Mouse (Mus musculus) forebrain, embryonic 15.5 days (tissue): ENCODE measurements at regions not wholly inside any gene's neighbourhood (a gene's known extent, or its start where the extent isn't known, plus 50 kb on each side); places are given as distances from the start of the nearest gene placed in this dataset.

Experiments used
- ATAC-seq: fragments of 200-750 bp; cut with Nextera tagmentation; replicated peaks from 2 replicates; pipeline ENCODE4 v1.8.0; 2017; ENCODE audit warnings: mild to moderate bottlenecking, moderate TSS enrichment, moderate library complexity
- H3K27ac ChIP-seq: fragments of 300-500 bp; sonication (generic); replicated peaks from 2 replicates; pipeline ENCODE4 v1.5.1; 2015; ENCODE audit warnings: mild to moderate bottlenecking, inconsistent platforms
- H3K27me3 ChIP-seq: fragments of 300-500 bp; sonication (generic); 2 replicates; pipeline ENCODE4 v1.6.1; 2015; ENCODE audit warnings: inconsistent platforms
- H3K36me3 ChIP-seq: fragments of 300-500 bp; sonication (generic); 2 replicates; pipeline ENCODE4 v1.6.1; 2015; ENCODE audit warnings: mild to moderate bottlenecking, inconsistent platforms
- H3K4me1 ChIP-seq: fragments of 300-500 bp; sonication (generic); 2 replicates; pipeline ENCODE4 v1.6.1; 2015; ENCODE audit warnings: inconsistent platforms
- H3K4me2 ChIP-seq: fragments of 300-500 bp; sonication (generic); replicated peaks from 2 replicates; pipeline ENCODE4 v1.6.1; 2015; ENCODE audit warnings: mild to moderate bottlenecking, inconsistent platforms
- H3K4me3 ChIP-seq: fragments of 300-500 bp; sonication (generic); 2 replicates; pipeline ENCODE4 v1.5.1; 2015; ENCODE audit warnings: mild to moderate bottlenecking, inconsistent platforms
- H3K9ac ChIP-seq: fragments of 300-500 bp; sonication (generic); replicated peaks from 2 replicates; pipeline ENCODE4 v1.6.1; 2015; ENCODE audit warnings: mild to moderate bottlenecking, inconsistent platforms
- H3K9me3 ChIP-seq: fragments of 300-500 bp; sonication (generic); 2 replicates; pipeline ENCODE4 v1.6.1; 2016; ENCODE audit warnings: inconsistent platforms
- WGBS: fragments of 180-500 bp; shearing (Covaris S2); methylation state at CpG from one replicate; pipeline ENCODE4 v1.1.7; 2015; ENCODE audit warnings: mixed read lengths; 5-methylcytosine and 5-hydroxymethylcytosine counted together

GRCm38 (mm10) chr19:54360660-54361059 is 316.7 kb downstream of the Adra2a start:
- Histone ChIP-seq H3K9me3 (no peaks in the 10 kb centered on the region), H3K36me3 (no peaks in the 10 kb centered on the region), H3K9ac (no peak overlapping the region), H3K4me2 (no peak overlapping the region), H3K4me3 (no peak overlapping the region), H3K4me1 (no peaks in the 10 kb centered on the region), H3K27me3 (no peaks in the 10 kb centered on the region), H3K27ac (no peak overlapping the region)
- ATAC-seq: no peak
- 91% methylated on average over 3 of the region's 3 CpGs for WGBS

DNA sequence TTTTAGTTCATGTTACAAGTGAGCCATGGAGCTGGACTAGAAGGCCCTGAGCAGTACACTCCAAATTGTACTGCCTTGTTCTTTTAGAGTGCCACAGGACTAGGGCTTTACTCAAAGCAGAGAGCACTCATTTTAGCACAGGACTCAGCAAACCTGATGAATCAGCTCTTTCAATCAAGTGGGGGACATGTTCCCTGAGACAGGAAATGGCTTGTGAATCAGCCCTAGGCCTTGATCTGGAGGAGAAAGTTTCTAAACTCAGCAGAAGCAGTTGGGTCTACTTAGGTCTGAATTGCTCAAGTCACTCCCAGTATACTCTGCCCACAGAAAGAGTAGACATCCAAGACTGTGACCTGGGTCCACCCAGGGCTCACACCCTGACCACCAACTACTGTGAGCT is 341.1 kb downstream of the Adra2a start:
- Histone ChIP-seq H3K4me2 (no peak overlapping the region), H3K27me3 (no peaks in the 10 kb centered on the region), H3K9me3 (no peaks in the 10 kb centered on the region), H3K36me3 (no peaks in the 10 kb centered on the region), H3K4me1 (no peaks in the 10 kb centered on the region), H3K9ac (no peak overlapping the region), H3K27ac (no peak overlapping the region), H3K4me3 (no peak overlapping the region)
- no peak for ATAC-seq

- no peaks in the 10 kb centered on the region for H3K27me3 ChIP-seq
- H3K4me3 ChIP-seq: no peak overlapping the region
- H3K9ac ChIP-seq: no peak overlapping the region
- H3K4me1 ChIP-seq: no peaks in the 10 kb centered on the region
- 85% methylated on average over 6 of the region's 6 CpGs for WGBS
- H3K4me2 ChIP-seq: no peak overlapping the region
- no peaks in the 10 kb centered on the region for H3K36me3 ChIP-seq
- no peak for ATAC-seq
- no peak overlapping the region for H3K27ac ChIP-seq
- no peaks in the 10 kb centered on the region for H3K9me3 ChIP-seq
Observed at GRCm38 (mm10) chr19:54391406-54391805, 347.5 kb downstream of the Adra2a start.

DNA sequence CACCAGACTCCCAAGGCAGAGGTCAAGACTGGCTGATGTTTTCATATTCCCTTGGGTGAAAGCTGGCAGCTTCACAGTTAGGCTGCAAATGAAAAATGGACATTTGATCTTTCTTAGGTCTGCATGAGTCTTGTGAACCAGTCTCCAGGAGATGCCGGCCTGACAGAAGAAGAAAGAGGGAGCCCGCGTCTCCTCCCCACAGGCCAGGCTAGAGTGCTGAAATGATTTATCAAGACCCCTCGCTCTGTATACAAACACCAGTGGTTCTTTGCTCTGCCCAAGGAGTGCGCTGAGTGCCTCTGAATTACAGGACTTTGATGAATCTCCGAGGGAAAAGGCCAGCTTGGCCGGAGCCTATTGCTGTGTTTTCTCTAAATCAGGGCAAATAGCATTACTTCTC is 355.7 kb downstream of the Adra2a start:
- Histone ChIP-seq H3K4me1 (no peaks in the 10 kb centered on the region), H3K36me3 (no peaks in the 10 kb centered on the region), H3K9me3 (no peaks in the 10 kb centered on the region), H3K4me3 (no peak overlapping the region), H3K27me3 (no peaks in the 10 kb centered on the region), H3K4me2 (no peak overlapping the region), H3K9ac (no peak overlapping the region), H3K27ac (no peak overlapping the region)
- no peak for ATAC-seq
- 90% methylated on average over 7 of the region's 7 CpGs for WGBS

GRCm38 (mm10) chr19:54407904-54408303 is 364.0 kb downstream of the Adra2a start:
- Histone ChIP-seq H3K27ac (no peak overlapping the region), H3K9me3 (no peaks in the 10 kb centered on the region), H3K9ac (no peak overlapping the region), H3K4me1 (no peaks in the 10 kb centered on the region), H3K36me3 (no peaks in the 10 kb centered on the region), H3K4me2 (no peak overlapping the region), H3K27me3 (no peaks in the 10 kb centered on the region), H3K4me3 (no peak overlapping the region)
- ATAC-seq: no peak
- 90% methylated on average over 4 of the region's 4 CpGs for WGBS

DNA sequence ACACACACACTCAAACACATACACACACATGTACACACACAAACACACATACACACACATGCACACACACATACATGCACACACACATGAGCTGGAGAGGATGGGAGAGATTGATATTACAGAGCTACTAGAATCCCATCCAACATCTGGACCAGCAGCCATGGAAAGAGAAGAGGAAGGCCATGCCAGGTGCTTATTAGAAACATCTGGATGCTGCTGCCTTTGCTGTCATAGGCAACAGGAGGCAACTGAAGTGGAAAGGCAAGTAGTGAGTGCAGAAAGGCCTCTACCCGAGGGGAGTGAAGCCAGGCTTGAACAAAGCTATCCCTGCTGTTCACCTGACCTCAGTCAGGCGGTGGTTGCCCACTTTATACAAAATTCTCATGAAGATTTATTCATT is 385.1 kb downstream of the Adra2a start:
- H3K9me3 ChIP-seq: no peaks in the 10 kb centered on the region
- ATAC-seq: no peak
- H3K27me3 ChIP-seq: no peaks in the 10 kb centered on the region
- 49% methylated on average over 2 of the region's 2 CpGs for whole genome bisulfite sequencing
- no peak overlapping the region for H3K9ac ChIP-seq
- H3K36me3 ChIP-seq: no peaks in the 10 kb centered on the region
- no peaks in the 10 kb centered on the region for H3K4me1 ChIP-seq
- H3K4me2 ChIP-seq: no peak overlapping the region
- H3K4me3 ChIP-seq: no peak overlapping the region
- no peak overlapping the region for H3K27ac ChIP-seq

DNA sequence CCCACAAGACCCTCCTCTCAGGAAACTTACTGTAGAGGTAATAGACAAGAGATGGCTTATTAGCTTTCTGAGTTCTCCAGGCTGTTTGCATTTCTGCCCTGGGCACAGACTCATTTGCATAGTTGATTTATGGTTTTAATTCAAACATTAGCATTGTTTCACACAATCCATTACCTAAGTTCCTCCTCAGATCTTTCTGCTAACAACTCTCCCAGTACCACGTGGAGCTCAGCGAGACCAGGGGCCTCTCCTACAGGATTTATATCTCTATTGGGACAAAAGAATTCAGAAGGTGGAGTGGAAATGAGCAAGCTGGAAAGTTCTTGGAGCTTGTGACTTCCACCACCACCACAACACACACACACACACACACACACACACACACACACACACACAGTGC is 396.8 kb downstream of the Adra2a start:
- H3K4me2 ChIP-seq: no peak overlapping the region
- WGBS: 66% methylated on average over 2 of the region's 2 CpGs
- H3K4me1 ChIP-seq: no peaks in the 10 kb centered on the region
- no peak overlapping the region for H3K9ac ChIP-seq
- H3K27me3 ChIP-seq: no peaks in the 10 kb centered on the region
- H3K9me3 ChIP-seq: no peaks in the 10 kb centered on the region
- no peak for ATAC-seq
- no peak overlapping the region for H3K27ac ChIP-seq
- no peaks in the 10 kb centered on the region for H3K36me3 ChIP-seq
- H3K4me3 ChIP-seq: no peak overlapping the region

GRCm38 (mm10) chr19:54460426-54461170 is 416.6 kb downstream of the Adra2a start:
- WGBS: 46% methylated on average over 2 of the region's 2 CpGs
- no peak for ATAC-seq
- no peak overlapping the region for H3K4me3 ChIP-seq

DNA sequence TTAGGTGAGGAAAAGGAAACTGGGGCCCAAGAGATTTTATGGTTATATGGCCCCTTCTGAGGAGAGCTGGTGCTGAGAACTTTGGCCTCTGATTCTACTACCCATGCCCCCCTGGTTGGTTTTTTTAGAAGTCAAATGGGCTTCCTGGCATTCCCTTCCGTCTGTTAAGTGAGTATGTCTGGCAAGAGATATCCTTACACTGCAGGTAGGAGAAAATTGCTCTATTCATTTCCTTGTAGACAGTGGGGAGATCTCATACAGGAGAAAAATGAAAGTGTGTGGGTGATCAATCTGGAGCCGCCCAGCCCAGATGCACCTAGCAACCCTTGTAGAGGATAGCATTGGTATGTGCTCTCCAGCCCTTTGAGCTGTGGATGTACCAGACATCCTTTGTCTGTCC is 418.5 kb downstream of the Adra2a start:
- Histone ChIP-seq H3K36me3 (no peaks in the 10 kb centered on the region), H3K27me3 (no peaks in the 10 kb centered on the region), H3K9ac (no peak overlapping the region), H3K4me1 (no peaks in the 10 kb centered on the region), H3K9me3 (no peaks in the 10 kb centered on the region), H3K4me2 (no peak overlapping the region), H3K27ac (no peak overlapping the region), H3K4me3 (no peak overlapping the region)
- 95% methylated on average over 2 of the region's 2 CpGs for WGBS
- ATAC-seq: no peak

More at GRCm38 (mm10) chr19:54460426-54461170, 416.6 kb downstream of the Adra2a start:
- Histone ChIP-seq H3K4me1 (no peaks in the 10 kb centered on the region), H3K9ac (no peak overlapping the region), H3K27ac (no peak overlapping the region), H3K9me3 (no peaks in the 10 kb centered on the region), H3K27me3 (no peaks in the 10 kb centered on the region), H3K36me3 (no peaks in the 10 kb centered on the region), H3K4me2 (no peak overlapping the region)

- H3K9me3 ChIP-seq: no peaks in the 10 kb centered on the region
- H3K27ac ChIP-seq: no peak overlapping the region
- H3K27me3 ChIP-seq: no peaks in the 10 kb centered on the region
- H3K4me2 ChIP-seq: no peak overlapping the region
- WGBS: 88% methylated on average over 5 of the region's 5 CpGs
- ATAC-seq: no peak
- H3K4me3 ChIP-seq: no peak overlapping the region
- H3K9ac ChIP-seq: no peak overlapping the region
- H3K36me3 ChIP-seq: no peaks in the 10 kb centered on the region
- H3K4me1 ChIP-seq: no peaks in the 10 kb centered on the region
Observed at GRCm38 (mm10) chr19:54470034-54470433, 426.1 kb downstream of the Adra2a start.

DNA sequence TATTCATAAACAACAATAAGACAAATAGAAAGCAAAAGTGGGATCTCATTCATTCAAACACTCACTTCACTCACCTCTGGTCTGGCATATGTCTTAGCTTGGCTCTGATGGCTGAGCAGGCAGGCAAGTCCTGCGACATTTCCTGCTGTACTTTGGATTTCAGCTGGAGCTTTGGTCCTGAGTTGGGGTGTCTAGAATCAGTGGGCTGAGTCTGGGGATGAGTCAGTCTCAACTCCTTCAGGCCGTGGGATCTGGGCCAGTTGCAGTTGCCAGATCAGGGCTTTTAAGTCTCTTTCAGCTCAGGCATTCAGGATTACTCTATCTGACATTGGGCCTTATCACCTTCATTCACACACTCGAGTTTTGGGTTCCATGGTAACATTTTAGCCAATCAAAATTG is 454.1 kb downstream of the Adra2a start:
- Histone ChIP-seq H3K4me1 (no peaks in the 10 kb centered on the region), H3K36me3 (no peaks in the 10 kb centered on the region), H3K9me3 (no peaks in the 10 kb centered on the region), H3K9ac (no peak overlapping the region), H3K27ac (no peak overlapping the region), H3K4me2 (no peak overlapping the region), H3K27me3 (no peaks in the 10 kb centered on the region), H3K4me3 (no peak overlapping the region)
- ATAC-seq: no peak
- WGBS: 63% methylated on average over 3 of the region's 3 CpGs

DNA sequence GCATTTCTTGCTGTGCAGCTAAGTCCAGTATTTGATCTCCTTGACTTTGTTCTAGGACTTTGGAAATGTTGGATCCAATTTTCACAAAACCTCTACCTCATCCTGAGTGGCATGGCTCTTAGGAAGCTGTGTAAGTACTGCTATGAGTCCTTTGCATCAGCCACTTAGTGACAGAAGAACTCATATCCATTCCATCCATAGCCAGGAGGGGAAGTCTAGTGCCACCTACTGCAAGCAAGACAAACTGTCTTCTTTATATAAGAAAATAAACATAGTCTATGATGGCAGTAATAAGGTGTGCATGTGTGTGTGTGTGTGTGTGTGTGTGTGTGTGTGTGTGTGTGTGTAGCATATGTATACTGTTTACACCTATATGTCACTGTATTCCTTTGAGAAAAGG is 489.9 kb downstream of the Adra2a start:
- Histone ChIP-seq H3K9ac (no peak overlapping the region), H3K9me3 (no peaks in the 10 kb centered on the region), H3K4me3 (no peak overlapping the region), H3K36me3 (no peaks in the 10 kb centered on the region), H3K4me2 (no peak overlapping the region), H3K27me3 (no peaks in the 10 kb centered on the region), H3K4me1 (no peaks in the 10 kb centered on the region), H3K27ac (no peak overlapping the region)
- ATAC-seq: no peak

DNA sequence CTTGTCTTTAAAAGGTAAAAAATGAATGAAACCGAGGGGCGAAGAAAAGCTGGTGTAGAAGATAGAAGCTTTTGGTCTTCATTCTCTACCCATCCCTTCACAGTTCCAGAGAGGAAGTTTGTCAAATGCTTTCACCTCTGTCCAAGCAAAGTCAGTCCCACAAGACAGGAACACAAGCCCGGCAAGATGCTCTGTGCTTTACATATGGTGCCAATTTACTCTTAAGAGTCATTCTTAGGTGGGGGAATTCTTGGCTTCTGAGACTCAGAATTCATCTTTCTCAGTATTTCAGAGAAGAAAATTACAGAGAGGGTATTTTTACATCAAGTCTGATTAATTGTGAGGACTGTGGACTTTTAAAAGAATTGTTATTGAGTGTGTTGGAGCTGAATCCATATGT is 511.4 kb downstream of the Adra2a start:
- 92% methylated on average over 3 of the region's 3 CpGs for WGBS
- Histone ChIP-seq H3K9me3 (no peaks in the 10 kb centered on the region), H3K4me2 (no peak overlapping the region), H3K4me3 (no peak overlapping the region), H3K4me1 (no peaks in the 10 kb centered on the region), H3K27me3 (no peaks in the 10 kb centered on the region), H3K9ac (no peak overlapping the region), H3K27ac (no peak overlapping the region), H3K36me3 (no peaks in the 10 kb centered on the region)
- no peak for ATAC-seq
